Mouse (Mus musculus) lung, adult 2 months (tissue): ENCODE measurements around the gene Grrp1.

Experiments used
- CTCF ChIP-seq: fragments of 200-500 bp; IDR thresholded peaks from 2 replicates; pipeline ENCODE4 v1.5.1; 2011; ENCODE audit warnings: mild to moderate bottlenecking, low read length, control low read depth; ENCODE audit not compliant: insufficient read depth
- POLR2A ChIP-seq: fragments of 200-500 bp; IDR thresholded peaks from 2 replicates; pipeline ENCODE4 v1.6.1; 2011; ENCODE audit warnings: low read depth, mild to moderate bottlenecking, control low read depth, low read length, borderline replicate concordance; ENCODE audit errors: extremely low read depth

- TF ChIP-seq CTCF: no peak
- no peak for TF ChIP-seq POLR2A
Observed at GRCm38 (mm10) chr4:134299498-134299810, 45.5 kb upstream of the Grrp1 start.
